Mouse (Mus musculus): ENCODE measurements around the gene Mtf2. TPM values are rescaled to one million over a fixed set of nuclear protein-coding genes. Genes with fewer than 3 reads are reported as not detected.
"Not testable (repeated sequence)": the region's sequence is repeated elsewhere in the genome, so short reads cannot be mapped to it uniquely, and the experiment has no call there.

Mtf2 gene
- total RNA-seq (2014; fragmentation: Nextera tagmentation) (112 and 113 TPM in 2 replicates), total RNA-seq (2017) (74.6 and 95.1 TPM in 2 replicates), polyA plus RNA-seq (2012) (18.5 and 26.6 TPM in 2 replicates)

DNA sequence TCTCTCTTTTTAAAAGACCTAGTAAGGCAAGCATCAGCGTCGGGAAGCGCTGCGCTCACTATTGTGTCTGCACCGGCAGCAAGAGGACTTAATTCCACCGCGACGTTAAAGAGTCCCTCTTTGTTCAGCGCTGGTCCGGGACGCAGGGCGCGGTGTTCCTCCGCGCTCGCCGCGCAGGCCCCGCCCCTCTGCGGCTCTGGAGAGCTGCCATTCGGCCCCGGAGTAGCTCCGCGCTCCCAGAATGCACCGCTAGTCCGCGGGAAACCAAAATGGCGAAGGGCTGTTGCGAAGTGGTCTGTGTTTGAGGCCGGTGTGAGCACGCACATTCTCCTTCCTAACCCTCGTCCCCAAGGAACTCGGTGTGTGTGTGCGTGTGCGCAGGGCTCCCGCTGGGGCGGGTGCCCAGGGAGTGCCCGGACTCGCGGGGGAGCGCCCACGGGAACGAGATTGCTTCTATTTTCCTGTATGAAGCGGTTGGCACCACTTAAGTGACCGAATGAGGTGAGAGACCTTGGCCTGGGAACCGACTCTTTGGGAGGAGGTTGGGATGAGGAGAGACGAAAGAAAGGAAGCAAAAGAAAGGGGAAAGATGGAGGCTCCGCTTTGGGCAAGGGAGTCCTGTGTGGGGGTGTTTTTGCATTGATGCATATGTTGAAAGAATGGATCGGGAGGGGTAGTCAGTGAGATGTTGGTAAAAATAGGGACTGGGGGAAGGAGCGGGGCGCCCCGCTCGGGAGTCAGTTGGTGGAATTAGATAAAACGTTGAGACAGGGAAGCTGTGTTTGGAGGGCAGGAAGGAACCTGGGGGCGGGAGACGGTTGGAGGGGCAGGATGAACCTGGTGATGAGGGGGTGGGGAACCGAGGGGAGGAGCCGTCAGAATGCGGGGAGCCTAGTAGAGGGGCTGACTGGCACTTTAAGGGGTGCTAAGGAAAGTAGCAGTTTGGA is at the start of gene Mtf2:
Gene Mtf2 (plus strand): TSS at position 210 of the 947 bp plus-strand sequence.
- Histone ChIP-seq H3K36me3 (replicated peaks) (peaks cover 28% of the 10 kb centered on the region), H3K27me3 (ENCODE audit: insufficient read depth, low read length) (no peaks in the 10 kb centered on the region), H3K4me1 (ENCODE audit: insufficient read depth, low read depth, low read length) (peaks cover 2% of the 10 kb centered on the region; the same call in 1 of the 2 replicates), H3K4me3 (ENCODE audit: low read depth, low read length) (peak within 1 kb of the TSS; percentile 92), H3K9me3 (replicated peaks) (no peaks in the 10 kb centered on the region)
- TF ChIP-seq POLR2AphosphoS5 (IDR thresholded peaks at IDR 0.05; ENCODE audit: insufficient replicate concordance, low read depth, low read length) = no peak; the same call in 1 of the 2 replicates
- no peak for TF ChIP-seq TAL1 (conservative IDR thresholded peaks at IDR 0.05; ENCODE audit: low read depth, low read length)
- ATAC-seq (ENCODE audit: extremely low read depth, insufficient number of reproducible peaks, low FRiP score, poor library complexity, severe bottlenecking) (peak; percentile 78), DNase-seq (ENCODE audit: low spot score) (peak; percentile 84)

- TF ChIP-seq GATA1 (IDR thresholded peaks at IDR 0.05; ENCODE audit: borderline replicate concordance, low read length) = no peak
- TF ChIP-seq GATA2 (IDR thresholded peaks at IDR 0.05; ENCODE audit: borderline replicate concordance, low read depth, low read length) = no peak
- TF ChIP-seq TAL1 (conservative IDR thresholded peaks at IDR 0.05; ENCODE audit: low read depth, low read length) = no peak
- TF ChIP-seq POLR2AphosphoS5 (IDR thresholded peaks at IDR 0.05; ENCODE audit: insufficient replicate concordance, low read depth, low read length) = no peak
- TF ChIP-seq CTCF (IDR thresholded peaks at IDR 0.05; ENCODE audit: low read depth, low read length) = no peak
- Histone ChIP-seq H3K4me3 (ENCODE audit: low read depth, low read length) (no peak overlapping the region), H3K27me3 (ENCODE audit: insufficient read depth, low read length) (peaks cover 16% of the 10 kb centered on the region), H3K9me3 (replicated peaks) (no peaks in the 10 kb centered on the region), H3K36me3 (replicated peaks) (no peaks in the 10 kb centered on the region), H3K4me1 (ENCODE audit: insufficient read depth, low read depth, low read length) (peaks cover 8% of the 10 kb centered on the region; the same call in 1 of the 2 replicates)
- no peak for DNase-seq (ENCODE audit: low spot score)
- ATAC-seq (ENCODE audit: extremely low read depth, insufficient number of reproducible peaks, low FRiP score, poor library complexity, severe bottlenecking) = no peak
These were observed 48.2 kb upstream of the Mtf2 start for GRCm38 (mm10) chr5:108017232-108017631.

DNA sequence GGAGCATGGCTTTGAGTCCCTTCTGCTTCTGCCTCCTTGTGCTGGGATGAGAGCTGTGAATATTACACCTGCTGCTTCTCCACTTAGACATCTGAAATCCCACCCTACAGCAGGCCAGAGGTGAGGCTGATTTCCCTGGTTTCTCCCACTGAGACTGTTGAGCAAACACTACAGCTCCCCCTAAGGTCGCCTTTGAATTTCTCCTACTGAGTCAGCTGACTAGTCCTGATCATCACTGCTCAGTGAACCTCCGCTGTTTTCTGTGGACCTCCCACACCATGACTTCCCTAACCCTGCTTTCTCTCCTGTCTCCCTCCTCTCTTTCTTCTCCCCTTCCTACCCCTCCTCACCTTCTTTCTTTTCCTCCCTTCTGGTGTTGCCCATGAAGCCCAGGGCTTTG is 46.1 kb upstream of the Mtf2 start:
- no peak for TF ChIP-seq TAL1 (conservative IDR thresholded peaks at IDR 0.05; ENCODE audit: low read depth, low read length)
- no peak for TF ChIP-seq GATA1 (IDR thresholded peaks at IDR 0.05; ENCODE audit: borderline replicate concordance, low read length)
- no peak for TF ChIP-seq GATA2 (IDR thresholded peaks at IDR 0.05; ENCODE audit: borderline replicate concordance, low read depth, low read length)
- TF ChIP-seq CTCF (IDR thresholded peaks at IDR 0.05; ENCODE audit: low read depth, low read length) = no peak
- TF ChIP-seq POLR2AphosphoS5 (IDR thresholded peaks at IDR 0.05; ENCODE audit: insufficient replicate concordance, low read depth, low read length) = no peak
- DNase-seq (ENCODE audit: low spot score) (no peak), ATAC-seq (ENCODE audit: extremely low read depth, insufficient number of reproducible peaks, low FRiP score, poor library complexity, severe bottlenecking) (no peak)
- H3K4me3 ChIP-seq (ENCODE audit: low read depth, low read length) = no peak overlapping the region
- H3K36me3 ChIP-seq (replicated peaks) = no peaks in the 10 kb centered on the region
- H3K9me3 ChIP-seq (replicated peaks) = no peaks in the 10 kb centered on the region
- peaks cover 8% of the 10 kb centered on the region; the same call in 1 of the 2 replicates for H3K4me1 ChIP-seq (ENCODE audit: insufficient read depth, low read depth, low read length)
- H3K27me3 ChIP-seq (ENCODE audit: insufficient read depth, low read length) = peaks cover 15% of the 10 kb centered on the region

GRCm38 (mm10) chr5:108021346-108021745 is 44.1 kb upstream of the Mtf2 start:
- peaks cover 8% of the 10 kb centered on the region; the same call in 1 of the 2 replicates for H3K4me1 ChIP-seq (ENCODE audit: insufficient read depth, low read depth, low read length)
- no peak for DNase-seq (ENCODE audit: low spot score)
- ATAC-seq (ENCODE audit: extremely low read depth, insufficient number of reproducible peaks, low FRiP score, poor library complexity, severe bottlenecking) = no peak
- no peak overlapping the region for H3K4me3 ChIP-seq (ENCODE audit: low read depth, low read length)
- H3K27me3 ChIP-seq (ENCODE audit: insufficient read depth, low read length) = peaks cover 13% of the 10 kb centered on the region
- no peaks in the 10 kb centered on the region for H3K9me3 ChIP-seq (replicated peaks)
- no peaks in the 10 kb centered on the region for H3K36me3 ChIP-seq (replicated peaks)
- no peak for TF ChIP-seq GATA2 (IDR thresholded peaks at IDR 0.05; ENCODE audit: borderline replicate concordance, low read depth, low read length)
- no peak for TF ChIP-seq GATA1 (IDR thresholded peaks at IDR 0.05; ENCODE audit: borderline replicate concordance, low read length)
- TF ChIP-seq POLR2AphosphoS5 (IDR thresholded peaks at IDR 0.05; ENCODE audit: insufficient replicate concordance, low read depth, low read length) = no peak
- no peak for TF ChIP-seq TAL1 (conservative IDR thresholded peaks at IDR 0.05; ENCODE audit: low read depth, low read length)
- no peak for TF ChIP-seq CTCF (IDR thresholded peaks at IDR 0.05; ENCODE audit: low read depth, low read length)

DNA sequence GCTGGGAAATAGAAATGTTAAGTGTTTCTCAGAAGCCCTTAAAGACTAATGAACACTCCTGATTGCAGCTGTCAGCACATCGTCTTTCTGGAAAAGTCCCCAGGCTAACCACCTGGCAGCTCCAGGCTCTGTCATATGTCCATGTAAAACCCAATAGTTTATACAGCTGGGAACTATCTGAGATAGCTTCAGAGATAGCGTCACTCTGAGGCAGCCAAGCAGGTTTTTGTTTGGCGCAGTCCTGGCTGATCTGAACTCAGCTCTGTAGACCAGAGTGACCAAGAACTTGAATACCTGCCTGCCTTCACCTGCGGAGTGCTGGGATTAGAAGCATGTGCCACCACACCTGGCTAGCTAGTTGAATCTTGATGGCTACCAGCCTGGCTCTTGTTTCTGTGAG is 37.2 kb upstream of the Mtf2 start:
- H3K36me3 ChIP-seq (replicated peaks) = no peaks in the 10 kb centered on the region
- TF ChIP-seq GATA1 (IDR thresholded peaks at IDR 0.05; ENCODE audit: borderline replicate concordance, low read length) (no peak), CTCF (IDR thresholded peaks at IDR 0.05; ENCODE audit: low read depth, low read length) (no peak), POLR2AphosphoS5 (IDR thresholded peaks at IDR 0.05; ENCODE audit: insufficient replicate concordance, low read depth, low read length) (no peak), TAL1 (conservative IDR thresholded peaks at IDR 0.05; ENCODE audit: low read depth, low read length) (no peak), GATA2 (IDR thresholded peaks at IDR 0.05; ENCODE audit: borderline replicate concordance, low read depth, low read length) (no peak)
- no peaks in the 10 kb centered on the region for H3K9me3 ChIP-seq (replicated peaks)
- ATAC-seq (ENCODE audit: extremely low read depth, insufficient number of reproducible peaks, low FRiP score, poor library complexity, severe bottlenecking) = no peak
- H3K4me3 ChIP-seq (ENCODE audit: low read depth, low read length) = no peak overlapping the region
- no peak for DNase-seq (ENCODE audit: low spot score)
- H3K27me3 ChIP-seq (ENCODE audit: insufficient read depth, low read length) = peaks cover 3% of the 10 kb centered on the region; the same call in 1 of the 2 replicates
- peaks cover 26% of the 10 kb centered on the region for H3K4me1 ChIP-seq (ENCODE audit: insufficient read depth, low read depth, low read length)

- H3K4me1 ChIP-seq (ENCODE audit: insufficient read depth, low read depth, low read length) = peaks cover 26% of the 10 kb centered on the region
- 0 out of 2 replicates have a peak, but pooled peaks have one; percentile 22 for ATAC-seq (ENCODE audit: extremely low read depth, insufficient number of reproducible peaks, low FRiP score, poor library complexity, severe bottlenecking)
- not testable (repeated sequence) for H3K27me3 ChIP-seq (ENCODE audit: insufficient read depth, low read length); H3K36me3 ChIP-seq (replicated peaks); DNase-seq (ENCODE audit: low spot score); H3K9me3 ChIP-seq (replicated peaks); H3K4me3 ChIP-seq (ENCODE audit: low read depth, low read length)
These were observed 36.5 kb upstream of the Mtf2 start for GRCm38 (mm10) chr5:108028797-108029536.
